Mouse (Mus musculus) hindbrain, embryonic 12.5 days (tissue): ENCODE measurements around the gene Gm37240. TPM values are rescaled to one million over a fixed set of nuclear protein-coding genes. Genes with fewer than 3 reads are reported as not detected.

ENCODE experiments used
- ATAC-seq: fragments of 200-750 bp; cut with Nextera tagmentation; 2 replicates; pipeline ENCODE4 v1.8.0; 2017; ENCODE audit warnings: moderate TSS enrichment; ENCODE audit not compliant: low FRiP score
- H3K27ac ChIP-seq: fragments of 300-500 bp; sonication (generic); 2 replicates; pipeline ENCODE4 v1.5.1; 2016; ENCODE audit warnings: mild to moderate bottlenecking
- H3K27me3 ChIP-seq: fragments of 300-500 bp; sonication (generic); 2 replicates; pipeline ENCODE4 v1.6.1; 2016; ENCODE audit warnings: mild to moderate bottlenecking
- H3K36me3 ChIP-seq: fragments of 300-500 bp; sonication (generic); 2 replicates; pipeline ENCODE4 v1.6.1; 2016; ENCODE audit warnings: mild to moderate bottlenecking
- H3K4me1 ChIP-seq: fragments of 300-500 bp; sonication (generic); 2 replicates; pipeline ENCODE4 v1.6.1; 2016
- H3K4me2 ChIP-seq: fragments of 300-500 bp; sonication (generic); replicated peaks from 2 replicates; pipeline ENCODE4 v1.6.1; 2016; ENCODE audit warnings: mild to moderate bottlenecking
- H3K4me3 ChIP-seq: fragments of 300-500 bp; sonication (generic); 2 replicates; pipeline ENCODE4 v1.5.1; 2016; ENCODE audit warnings: mild to moderate bottlenecking
- H3K9ac ChIP-seq: fragments of 300-500 bp; sonication (generic); 2 replicates; pipeline ENCODE4 v1.6.1; 2016; ENCODE audit warnings: mild to moderate bottlenecking, moderate library complexity
- H3K9me3 ChIP-seq: fragments of 300-500 bp; sonication (generic); replicated peaks from 2 replicates; pipeline ENCODE4 v1.6.1; 2016; ENCODE audit warnings: mild to moderate bottlenecking
- WGBS: fragments of 180-500 bp; shearing (Covaris S2); methylation state at CpG from one replicate; pipeline ENCODE4 v1.1.7; 2016; 5-methylcytosine and 5-hydroxymethylcytosine counted together
- polyA plus RNA-seq: library from polyadenylated mRNA; unstranded; fragments of >200 nt; fragmentation: Nextera tagmentation; extraction: Ambion mirVana; gene quantifications from 2 replicates; pipeline ENCODE4 v1.2.1, GENCODE M21; 2016

Gm37240 gene
- polyA plus RNA-seq, 1 experiment from 2014 or later = 3.3 TPM

DNA sequence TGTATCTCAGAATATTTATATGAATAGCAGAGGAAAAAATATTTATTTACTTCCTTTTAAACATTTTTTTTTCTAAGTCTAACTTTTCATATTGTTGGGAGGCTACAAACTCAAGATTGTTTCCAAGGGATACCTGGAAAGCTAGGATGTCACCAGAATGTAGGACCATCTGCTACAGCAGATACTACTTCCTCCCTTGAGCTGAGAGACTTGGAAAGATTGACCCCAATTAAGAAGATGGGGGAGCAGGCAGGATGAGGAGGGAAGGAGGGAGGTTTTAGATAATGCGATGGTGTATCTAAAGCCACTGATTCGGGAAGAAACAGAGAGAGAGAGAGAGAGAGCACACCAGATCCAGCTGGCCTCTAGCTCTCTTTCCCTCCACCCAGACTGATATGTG, 418.3 kb downstream of the Gm37240 start:
- Histone ChIP-seq H3K36me3 (no peaks in the 10 kb centered on the region), H3K4me2 (no peak overlapping the region), H3K9ac (no peak overlapping the region), H3K4me3 (no peak overlapping the region), H3K4me1 (no peaks in the 10 kb centered on the region), H3K9me3 (no peaks in the 10 kb centered on the region), H3K27ac (no peak overlapping the region), H3K27me3 (no peaks in the 10 kb centered on the region)
- no peak for ATAC-seq
- WGBS = 86% methylated on average over 2 of the region's 2 CpGs

- H3K9me3 ChIP-seq = no peaks in the 10 kb centered on the region
- no peak for ATAC-seq
- no peaks in the 10 kb centered on the region for H3K4me1 ChIP-seq
- no peak overlapping the region for H3K9ac ChIP-seq
- no peak overlapping the region for H3K4me3 ChIP-seq
- no peak overlapping the region for H3K27ac ChIP-seq
- H3K4me2 ChIP-seq = no peak overlapping the region
- no peaks in the 10 kb centered on the region for H3K27me3 ChIP-seq
- no peaks in the 10 kb centered on the region for H3K36me3 ChIP-seq
- WGBS = 83% methylated on average over 10 of the region's 10 CpGs
Measured at GRCm38 (mm10) chr3:85465283-85466025, 421.9 kb downstream of the Gm37240 start.

DNA sequence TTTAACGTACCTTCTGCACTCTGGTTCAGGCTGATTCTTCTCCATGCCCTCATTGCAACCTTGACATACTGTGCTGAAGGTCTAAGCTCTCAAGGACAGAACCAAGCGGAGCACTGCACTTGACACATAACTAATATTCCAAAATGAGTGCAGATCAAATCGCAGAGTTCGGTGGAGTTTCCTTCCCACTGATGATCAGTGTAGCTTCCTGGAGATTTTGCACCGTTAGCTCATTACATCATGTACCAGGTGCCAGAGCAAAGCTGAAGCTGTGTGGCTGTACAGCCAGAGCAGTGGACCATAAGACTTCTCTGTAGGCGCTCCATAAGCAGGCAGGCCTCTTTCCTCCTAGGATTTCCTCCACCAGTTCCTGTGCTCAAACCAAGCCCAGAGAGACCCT, 427.3 kb downstream of the Gm37240 start:
- Histone ChIP-seq H3K4me2 (no peak overlapping the region), H3K4me1 (no peaks in the 10 kb centered on the region), H3K27me3 (no peaks in the 10 kb centered on the region), H3K27ac (no peak overlapping the region), H3K4me3 (no peak overlapping the region), H3K9ac (no peak overlapping the region), H3K36me3 (no peaks in the 10 kb centered on the region), H3K9me3 (no peaks in the 10 kb centered on the region)
- no peak for ATAC-seq
- 95% methylated on average over 6 of the region's 6 CpGs for WGBS

- no peak overlapping the region for H3K4me2 ChIP-seq
- no peak overlapping the region for H3K4me3 ChIP-seq
- H3K9me3 ChIP-seq = no peaks in the 10 kb centered on the region
- H3K9ac ChIP-seq = no peak overlapping the region
- H3K4me1 ChIP-seq = no peaks in the 10 kb centered on the region
- 82% methylated on average over 2 of the region's 2 CpGs for WGBS
- no peak for ATAC-seq
- no peaks in the 10 kb centered on the region for H3K36me3 ChIP-seq
- H3K27ac ChIP-seq = no peak overlapping the region
- H3K27me3 ChIP-seq = no peaks in the 10 kb centered on the region
Measured at GRCm38 (mm10) chr3:85456983-85457382, 430.3 kb downstream of the Gm37240 start.

- H3K9me3 ChIP-seq = no peaks in the 10 kb centered on the region
- WGBS = 83% methylated on average over 3 of the region's 3 CpGs
Measured at GRCm38 (mm10) chr3:85455453-85455852, 431.9 kb downstream of the Gm37240 start.

GRCm38 (mm10) chr3:85454001-85454400, 433.3 kb downstream of the Gm37240 start:
- no peak for ATAC-seq
- no peak overlapping the region for H3K4me2 ChIP-seq
- no peaks in the 10 kb centered on the region for H3K36me3 ChIP-seq
- no peaks in the 10 kb centered on the region for H3K27me3 ChIP-seq
- no peak overlapping the region for H3K9ac ChIP-seq
- H3K9me3 ChIP-seq = no peaks in the 10 kb centered on the region
- WGBS = 88% methylated on average over 6 of the region's 6 CpGs
- H3K27ac ChIP-seq = no peak overlapping the region
- H3K4me1 ChIP-seq = no peaks in the 10 kb centered on the region; the same call in 1 of the 2 replicates
- H3K4me3 ChIP-seq = no peak overlapping the region

More at GRCm38 (mm10) chr3:85455453-85455852, 431.9 kb downstream of the Gm37240 start:
- no peak overlapping the region for H3K9ac ChIP-seq
- H3K36me3 ChIP-seq = no peaks in the 10 kb centered on the region
- ATAC-seq = no peak
- no peak overlapping the region for H3K4me2 ChIP-seq
- H3K27me3 ChIP-seq = no peaks in the 10 kb centered on the region
- no peak overlapping the region for H3K27ac ChIP-seq
- H3K4me3 ChIP-seq = no peak overlapping the region
- no peaks in the 10 kb centered on the region; the same call in 1 of the 2 replicates for H3K4me1 ChIP-seq

GRCm38 (mm10) chr3:85449461-85449860, 437.9 kb downstream of the Gm37240 start:
- no peak for ATAC-seq
- 68% methylated on average over 4 of the region's 4 CpGs for WGBS

DNA sequence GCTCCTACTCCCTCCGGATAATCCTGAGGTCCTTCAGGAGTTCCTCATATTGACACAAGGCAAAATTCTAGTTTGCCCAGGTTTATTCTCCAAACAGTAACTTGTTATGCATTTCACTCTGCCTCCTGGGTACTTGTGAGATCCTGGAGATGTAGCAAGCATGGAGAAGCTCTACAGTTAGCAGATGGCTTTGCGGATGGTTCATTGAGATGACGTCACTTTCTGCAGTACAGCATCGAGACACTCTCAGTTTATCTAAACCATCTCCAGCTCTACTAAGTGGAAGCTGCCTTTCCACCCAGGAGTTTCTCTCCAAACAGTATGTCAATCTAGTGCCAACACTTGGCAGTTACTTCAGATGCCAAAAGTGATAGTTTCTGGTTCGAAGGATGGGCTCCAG, 444.5 kb downstream of the Gm37240 start:
- no peaks in the 10 kb centered on the region; the same call in 1 of the 2 replicates for H3K27me3 ChIP-seq
- no peak overlapping the region for H3K27ac ChIP-seq
- no peak overlapping the region for H3K9ac ChIP-seq
- no peaks in the 10 kb centered on the region for H3K4me1 ChIP-seq
- H3K4me3 ChIP-seq = no peak overlapping the region
- H3K4me2 ChIP-seq = no peak overlapping the region
- H3K9me3 ChIP-seq = no peaks in the 10 kb centered on the region
- no peaks in the 10 kb centered on the region for H3K36me3 ChIP-seq
- 98% methylated on average over 5 of the region's 5 CpGs for WGBS
- no peak for ATAC-seq

More at GRCm38 (mm10) chr3:85449461-85449860, 437.9 kb downstream of the Gm37240 start:
- Histone ChIP-seq H3K9me3 (no peaks in the 10 kb centered on the region), H3K4me3 (no peak overlapping the region), H3K9ac (no peak overlapping the region), H3K36me3 (no peaks in the 10 kb centered on the region), H3K27me3 (no peaks in the 10 kb centered on the region), H3K4me1 (no peaks in the 10 kb centered on the region; the same call in 1 of the 2 replicates), H3K4me2 (no peak overlapping the region), H3K27ac (no peak overlapping the region)

GRCm38 (mm10) chr3:85442261-85442660, 445.1 kb downstream of the Gm37240 start:
- 90% methylated on average over 8 of the region's 8 CpGs for WGBS
- H3K9ac ChIP-seq = no peak overlapping the region
- H3K4me3 ChIP-seq = no peak overlapping the region
- H3K4me1 ChIP-seq = no peaks in the 10 kb centered on the region
- no peak overlapping the region for H3K4me2 ChIP-seq
- H3K9me3 ChIP-seq = no peaks in the 10 kb centered on the region
- H3K27ac ChIP-seq = no peak overlapping the region
- no peaks in the 10 kb centered on the region; the same call in 1 of the 2 replicates for H3K27me3 ChIP-seq
- H3K36me3 ChIP-seq = no peaks in the 10 kb centered on the region
- no peak for ATAC-seq

- Histone ChIP-seq H3K4me2 (no peak overlapping the region), H3K36me3 (no peaks in the 10 kb centered on the region), H3K4me3 (no peak overlapping the region), H3K9ac (no peak overlapping the region), H3K27me3 (no peaks in the 10 kb centered on the region; the same call in 1 of the 2 replicates), H3K4me1 (no peaks in the 10 kb centered on the region; the same call in 1 of the 2 replicates), H3K9me3 (no peaks in the 10 kb centered on the region), H3K27ac (no peak overlapping the region)
- no peak for ATAC-seq
- 49% methylated on average over 4 of the region's 4 CpGs for WGBS
Measured at GRCm38 (mm10) chr3:85435406-85435805, 451.9 kb downstream of the Gm37240 start.

GRCm38 (mm10) chr3:85431208-85431607, 456.1 kb downstream of the Gm37240 start:
- no peak overlapping the region for H3K4me2 ChIP-seq
- no peaks in the 10 kb centered on the region for H3K36me3 ChIP-seq
- ATAC-seq = no peak
- H3K27me3 ChIP-seq = no peaks in the 10 kb centered on the region
- no peaks in the 10 kb centered on the region for H3K9me3 ChIP-seq
- H3K4me3 ChIP-seq = no peak overlapping the region
- WGBS = 95% methylated on average over 4 of the region's 4 CpGs
- no peak overlapping the region for H3K9ac ChIP-seq
- no peak overlapping the region for H3K27ac ChIP-seq
- H3K4me1 ChIP-seq = no peaks in the 10 kb centered on the region; the same call in 1 of the 2 replicates

DNA sequence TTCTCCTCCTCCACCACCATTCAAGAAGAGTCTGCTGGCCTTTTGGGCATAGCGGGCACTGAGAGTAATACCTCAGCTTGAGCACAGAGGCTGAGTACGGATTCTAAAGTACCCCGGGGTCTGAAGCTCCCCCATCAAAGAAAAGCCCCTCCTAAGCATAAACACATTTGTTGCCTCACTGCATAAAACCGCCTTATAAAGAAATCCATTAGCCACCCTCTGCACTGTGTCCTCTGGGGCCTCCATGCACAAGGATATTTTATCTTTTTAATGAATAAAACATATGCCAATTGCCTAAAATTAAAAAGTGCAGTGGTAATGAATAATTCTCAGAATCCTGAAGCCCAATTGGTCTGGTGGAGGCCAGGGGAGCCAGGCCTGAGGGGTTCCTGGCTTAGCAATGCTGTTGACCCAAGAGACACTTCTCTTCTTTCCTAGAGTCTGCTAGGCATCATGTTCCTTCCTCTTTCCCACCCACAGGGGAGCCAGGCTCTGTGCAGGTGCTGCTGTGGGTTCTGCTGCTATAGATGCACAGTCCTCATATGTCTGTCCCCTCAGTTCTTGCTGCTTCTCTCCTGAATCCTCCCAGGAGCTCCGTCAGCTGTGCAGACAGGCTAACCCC, 463.8 kb downstream of the Gm37240 start:
- Histone ChIP-seq H3K9me3 (no peaks in the 10 kb centered on the region), H3K36me3 (no peaks in the 10 kb centered on the region), H3K9ac (no peak overlapping the region), H3K4me2 (no peak overlapping the region), H3K4me1 (peaks cover 6% of the 10 kb centered on the region; the same call in 1 of the 2 replicates), H3K4me3 (no peak overlapping the region), H3K27me3 (no peaks in the 10 kb centered on the region), H3K27ac (no peak overlapping the region)
- ATAC-seq = no peak
- 65% methylated on average over 5 of the region's 5 CpGs for WGBS
